Mouse (Mus musculus) adrenal gland, adult (tissue): Measurements from ENCODE around the gene Ptprt.
"Not testable (repeated sequence)": the region's sequence is repeated elsewhere in the genome, so short reads cannot be mapped to it uniquely, and the experiment has no call there.

Experiments
- DNase-seq, 2 experiments: peaks; one replicate each; pipeline ENCODE4 v3.0.0; 2022 to 2023; ENCODE audit warnings: low spot score in 1 of 2; ENCODE audit not compliant: inconsistent age in 2 of 2

The Ptprt gene

GRCm38 (mm10) chr2:161561502-161561901, 1099.4 kb downstream of the Ptprt start:
- DNase-seq: no peak

- peak in 1 of 2 experiments; percentile 56 for DNase-seq
Observed at GRCm38 (mm10) chr2:161557874-161558273, 1103.1 kb downstream of the Ptprt start.

- peak; percentile 64 to 74 for DNase-seq
Observed at GRCm38 (mm10) chr2:161553651-161554050, 1107.3 kb downstream of the Ptprt start.

DNA sequence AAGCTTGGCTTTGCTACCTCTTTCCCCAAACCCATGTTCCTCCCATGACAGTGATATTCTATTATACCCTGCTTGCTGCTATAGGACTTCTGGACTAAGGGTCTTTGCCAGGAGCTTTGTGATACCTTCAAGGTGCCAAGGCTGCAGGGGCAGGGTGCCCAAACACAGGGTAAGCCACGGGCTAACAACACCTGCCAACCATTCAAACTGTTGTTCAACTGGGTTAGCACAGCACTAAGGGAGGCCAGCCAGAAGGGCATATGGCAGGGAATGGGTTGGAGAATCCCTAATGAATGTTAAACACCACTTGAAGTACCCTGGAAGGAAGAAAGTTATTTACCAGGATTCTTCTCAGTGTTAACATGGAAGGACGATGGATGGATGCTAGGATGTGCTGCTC, 1108.9 kb downstream of the Ptprt start:
- no peak for DNase-seq

- DNase-seq: no peak
Observed at GRCm38 (mm10) chr2:161549577-161549976, 1111.4 kb downstream of the Ptprt start.

GRCm38 (mm10) chr2:161547318-161547717, 1113.6 kb downstream of the Ptprt start:
- DNase-seq: no peak

DNA sequence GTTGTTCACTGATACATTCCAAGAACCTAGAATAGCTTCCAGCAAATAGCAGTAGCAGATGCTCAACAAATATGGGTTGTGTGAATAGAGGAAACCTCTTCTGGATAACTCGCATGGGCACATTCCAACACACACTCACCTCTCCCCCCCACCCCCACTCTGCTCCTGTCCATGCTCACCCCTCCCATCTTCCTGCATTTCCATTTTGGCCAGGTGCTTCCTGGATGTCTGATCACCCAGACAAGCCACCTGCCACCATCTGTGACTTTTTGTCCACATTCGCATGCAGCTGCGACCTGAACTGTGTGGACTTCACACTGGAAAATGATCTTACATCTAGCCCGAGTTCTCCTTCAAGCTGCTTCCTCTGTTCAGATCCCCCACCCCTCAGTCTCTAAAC, 1115.5 kb downstream of the Ptprt start:
- no peak for DNase-seq

DNA sequence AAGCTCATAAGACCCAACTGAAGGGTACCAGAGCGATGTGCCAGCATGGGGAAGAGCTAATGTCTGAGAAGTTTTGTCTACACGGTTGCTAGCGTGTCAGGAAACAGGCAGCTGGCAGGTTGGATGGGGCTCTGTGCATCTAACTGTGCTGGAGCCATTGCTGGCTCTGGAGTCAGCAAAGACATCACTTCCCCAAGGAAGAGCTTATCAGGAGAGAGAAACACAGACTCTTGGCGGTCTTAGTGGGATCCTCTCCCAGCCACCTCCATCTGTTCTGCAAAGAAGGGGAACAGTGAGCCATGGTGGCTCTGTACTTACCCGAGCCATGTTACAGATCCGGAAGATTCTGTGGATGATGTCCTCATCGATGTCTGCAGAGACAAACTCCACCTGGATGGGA, 1126.8 kb downstream of the Ptprt start:
- no peak for DNase-seq

DNA sequence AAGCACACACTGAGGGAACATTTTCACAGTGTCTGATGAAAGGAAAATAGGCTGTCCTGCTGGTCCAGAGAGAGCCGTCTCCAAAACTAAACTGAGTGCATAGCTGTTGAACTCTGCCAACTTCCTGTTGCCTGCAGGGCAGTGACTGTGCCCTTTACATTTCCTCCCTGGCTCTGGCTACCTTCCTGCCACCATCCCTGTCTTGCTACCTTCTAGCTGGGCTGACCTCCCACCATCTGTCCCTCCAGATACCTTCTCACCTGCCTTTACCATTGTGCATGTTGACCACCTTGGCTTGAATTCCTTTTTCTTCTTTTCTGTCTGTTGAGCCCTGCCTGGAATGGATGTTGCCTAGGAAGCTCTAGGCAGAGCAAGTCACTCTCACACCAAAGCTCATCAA, 1133.8 kb downstream of the Ptprt start:
- no peak for DNase-seq

GRCm38 (mm10) chr2:161519671-161520070, 1141.3 kb downstream of the Ptprt start:
- peak; percentile 17 to 77 for DNase-seq

- peak; percentile 28 to 82 for DNase-seq
Observed at GRCm38 (mm10) chr2:161516921-161517320, 1144.0 kb downstream of the Ptprt start.

GRCm38 (mm10) chr2:161513256-161513655, 1147.7 kb downstream of the Ptprt start:
- DNase-seq: peak; percentile 53 to 78

GRCm38 (mm10) chr2:161511880-161512570, 1148.9 kb downstream of the Ptprt start:
- DNase-seq: not testable (repeated sequence)

GRCm38 (mm10) chr2:161511101-161511759, 1149.7 kb downstream of the Ptprt start:
- no peak for DNase-seq

DNA sequence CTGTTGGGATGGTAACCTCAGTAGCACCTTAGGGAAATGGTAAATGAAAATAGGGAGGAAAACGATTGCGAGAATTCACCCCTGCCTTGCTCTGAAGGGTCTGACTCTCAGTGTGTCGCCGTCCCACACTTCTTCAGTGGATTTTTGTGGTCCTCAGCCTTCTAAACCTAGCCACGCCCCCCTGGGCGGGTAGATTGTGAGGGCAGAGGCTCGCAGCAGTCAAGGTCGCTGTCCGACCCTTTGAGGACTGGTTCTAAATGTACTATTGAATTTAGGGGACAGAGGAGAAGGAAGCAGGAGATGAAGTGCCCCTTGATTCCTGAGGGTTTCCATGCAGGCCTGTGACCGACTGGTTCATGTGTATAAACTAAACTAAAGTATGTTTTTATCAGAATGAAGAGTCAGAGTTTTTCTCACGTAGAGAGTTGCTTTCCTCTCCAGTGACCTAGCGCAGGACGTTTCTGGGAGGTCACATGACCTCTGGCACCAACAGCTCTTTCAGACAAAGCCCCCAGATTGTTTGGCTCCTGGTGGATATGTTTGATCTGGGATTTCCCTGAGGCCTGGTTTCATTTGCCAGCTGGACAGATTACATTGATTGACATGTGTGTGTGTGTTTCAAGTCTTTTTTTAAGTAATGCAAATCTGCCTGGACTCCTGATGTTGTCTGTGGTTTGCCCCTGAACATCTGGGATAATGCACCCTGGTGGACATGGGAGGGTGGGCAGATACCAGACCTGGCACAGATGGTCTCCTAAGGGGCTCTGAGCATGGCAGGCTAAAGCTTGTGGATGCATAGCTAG, 1161.6 kb downstream of the Ptprt start:
- no peak for DNase-seq

- no peak for DNase-seq
Observed at GRCm38 (mm10) chr2:161498449-161499096, 1162.4 kb downstream of the Ptprt start.

GRCm38 (mm10) chr2:161481741-161482140, 1179.2 kb downstream of the Ptprt start:
- no peak for DNase-seq

- no peak for DNase-seq
Observed at GRCm38 (mm10) chr2:161480445-161480844, 1180.5 kb downstream of the Ptprt start.
